Mouse (Mus musculus): Measurements from ENCODE around the gene Negr1. TPM values are rescaled to one million over a fixed set of nuclear protein-coding genes. Genes with fewer than 3 reads are reported as not detected.

Gene Negr1
- polyA plus RNA-seq, 1 experiment from 2014 or later, result 18.3 TPM

DNA sequence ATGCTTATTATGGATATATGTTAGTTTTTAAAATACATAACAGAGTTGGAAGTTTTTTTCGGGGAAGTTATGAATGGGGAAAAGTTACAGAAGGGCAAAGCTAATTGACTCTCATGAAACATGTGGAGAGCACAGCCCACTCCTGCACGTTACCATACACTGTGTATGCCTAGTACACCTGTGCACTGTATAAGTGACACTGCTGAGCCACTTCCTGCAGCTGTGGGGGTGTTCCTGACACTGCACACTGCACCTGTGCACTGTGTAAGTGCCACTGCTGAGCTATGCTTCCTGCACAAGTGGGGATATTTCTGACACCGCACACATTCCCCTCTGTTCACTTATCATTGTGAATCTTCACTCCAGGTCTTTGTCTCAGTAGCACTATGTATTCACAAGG, 261.4 kb downstream of the Negr1 start:
- no peaks in the 10 kb centered on the region for H3K27me3 ChIP-seq
- no peak overlapping the region for H3K4me3 ChIP-seq
- H3K36me3 ChIP-seq, result no peaks in the 10 kb centered on the region
- no peaks in the 10 kb centered on the region for H3K4me1 ChIP-seq (replicated peaks)
- H3K4me2 ChIP-seq, result no peak overlapping the region
- 90% methylated on average over 3 of the region's 3 CpGs for WGBS
- no peaks in the 10 kb centered on the region for H3K9me3 ChIP-seq
- H3K27ac ChIP-seq (replicated peaks), result no peak overlapping the region
- no peak overlapping the region for H3K9ac ChIP-seq
- no peak for ATAC-seq (ENCODE audit: low read depth)

GRCm38 (mm10) chr3:156833920-156834319, 272.3 kb downstream of the Negr1 start:
- Histone ChIP-seq H3K27ac (replicated peaks) (no peak overlapping the region), H3K27me3 (no peaks in the 10 kb centered on the region), H3K4me3 (no peak overlapping the region), H3K4me2 (no peak overlapping the region), H3K9me3 (no peaks in the 10 kb centered on the region), H3K4me1 (replicated peaks) (no peaks in the 10 kb centered on the region), H3K36me3 (no peaks in the 10 kb centered on the region), H3K9ac (no peak overlapping the region)
- ATAC-seq (ENCODE audit: low read depth), result no peak
- WGBS, result 35% methylated on average over 3 of the region's 3 CpGs

- Histone ChIP-seq H3K4me3 (no peak overlapping the region), H3K27ac (replicated peaks) (no peak overlapping the region), H3K9me3 (no peaks in the 10 kb centered on the region), H3K9ac (no peak overlapping the region), H3K27me3 (no peaks in the 10 kb centered on the region), H3K4me1 (replicated peaks) (no peaks in the 10 kb centered on the region), H3K36me3 (no peaks in the 10 kb centered on the region), H3K4me2 (no peak overlapping the region)
- 80% methylated on average over 2 of the region's 2 CpGs for WGBS
- ATAC-seq (ENCODE audit: low read depth), result no peak
Observed at GRCm38 (mm10) chr3:156838550-156838949, 277.0 kb downstream of the Negr1 start.

- ATAC-seq (ENCODE audit: low read depth), result no peak
- Histone ChIP-seq H3K9ac (no peak overlapping the region), H3K27me3 (no peaks in the 10 kb centered on the region), H3K27ac (replicated peaks) (no peak overlapping the region), H3K4me2 (no peak overlapping the region), H3K36me3 (no peaks in the 10 kb centered on the region), H3K4me1 (replicated peaks) (no peaks in the 10 kb centered on the region), H3K4me3 (no peak overlapping the region), H3K9me3 (no peaks in the 10 kb centered on the region)
- 94% methylated on average over 2 of the region's 2 CpGs for WGBS
Observed at GRCm38 (mm10) chr3:156848385-156848784, 286.8 kb downstream of the Negr1 start.

DNA sequence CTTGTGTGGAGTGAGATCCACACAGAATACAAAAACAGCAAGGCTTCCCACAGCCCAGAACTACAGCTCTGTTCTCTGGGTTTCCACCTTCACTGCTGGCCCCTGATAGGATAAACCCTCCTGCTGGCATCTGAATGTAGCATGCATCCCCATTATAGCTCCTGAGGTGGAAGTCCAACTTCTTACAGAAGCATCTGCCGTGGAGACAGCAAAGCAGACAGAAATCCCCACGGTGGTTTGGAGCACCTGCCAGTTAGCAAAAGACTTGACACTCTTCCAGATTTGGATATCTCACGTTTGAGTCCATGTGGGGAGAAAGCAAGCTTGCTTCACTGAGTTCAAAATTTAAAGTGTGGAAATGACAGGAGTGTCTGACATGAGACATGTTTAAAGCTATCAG, 290.3 kb downstream of the Negr1 start:
- WGBS, result 74% methylated on average over 3 of the region's 3 CpGs
- no peak overlapping the region for H3K27ac ChIP-seq (replicated peaks)
- no peaks in the 10 kb centered on the region for H3K36me3 ChIP-seq
- no peaks in the 10 kb centered on the region for H3K27me3 ChIP-seq
- H3K9me3 ChIP-seq, result no peaks in the 10 kb centered on the region
- no peak overlapping the region for H3K4me3 ChIP-seq
- no peaks in the 10 kb centered on the region for H3K4me1 ChIP-seq (replicated peaks)
- H3K4me2 ChIP-seq, result no peak overlapping the region
- H3K9ac ChIP-seq, result no peak overlapping the region
- no peak for ATAC-seq (ENCODE audit: low read depth)

- no peaks in the 10 kb centered on the region for H3K36me3 ChIP-seq
- ATAC-seq (ENCODE audit: low read depth), result no peak
- H3K27ac ChIP-seq (replicated peaks), result no peak overlapping the region
Observed at GRCm38 (mm10) chr3:156870239-156870921, 308.8 kb downstream of the Negr1 start.

GRCm38 (mm10) chr3:156870922-156871257, 309.3 kb downstream of the Negr1 start:
- ATAC-seq (ENCODE audit: low read depth), result no peak
- peaks cover 14% of the 10 kb centered on the region for H3K4me1 ChIP-seq (replicated peaks)
- H3K9ac ChIP-seq, result no peak overlapping the region
- 20% methylated on average over 2 of the region's 2 CpGs for WGBS
- no peaks in the 10 kb centered on the region for H3K27me3 ChIP-seq
- no peaks in the 10 kb centered on the region for H3K9me3 ChIP-seq
- H3K4me2 ChIP-seq, result no peak overlapping the region
- no peaks in the 10 kb centered on the region for H3K36me3 ChIP-seq
- H3K27ac ChIP-seq (replicated peaks), result no peak overlapping the region
- no peak overlapping the region for H3K4me3 ChIP-seq

More at GRCm38 (mm10) chr3:156870239-156870921, 308.8 kb downstream of the Negr1 start:
- H3K4me1 ChIP-seq (replicated peaks), result peaks cover 14% of the 10 kb centered on the region
- WGBS, result 73% methylated on average over 3 of the region's 3 CpGs
- H3K27me3 ChIP-seq, result no peaks in the 10 kb centered on the region
- no peak overlapping the region for H3K4me2 ChIP-seq
- H3K9ac ChIP-seq, result no peak overlapping the region
- H3K9me3 ChIP-seq, result no peaks in the 10 kb centered on the region
- H3K4me3 ChIP-seq, result no peak overlapping the region

- 75% methylated on average over 6 of the region's 6 CpGs for WGBS
- Histone ChIP-seq H3K4me2 (no peak overlapping the region), H3K9me3 (no peaks in the 10 kb centered on the region), H3K4me3 (no peak overlapping the region), H3K27me3 (no peaks in the 10 kb centered on the region), H3K4me1 (replicated peaks) (peaks cover 14% of the 10 kb centered on the region), H3K36me3 (no peaks in the 10 kb centered on the region), H3K9ac (no peak overlapping the region), H3K27ac (replicated peaks) (no peak overlapping the region)
- ATAC-seq (ENCODE audit: low read depth), result 0 out of 2 replicates have a peak, but pooled peaks have one; percentile 53
Observed at GRCm38 (mm10) chr3:156871641-156872196, 310.1 kb downstream of the Negr1 start.

GRCm38 (mm10) chr3:156876551-156876950, 315.0 kb downstream of the Negr1 start:
- Histone ChIP-seq H3K4me1 (replicated peaks) (no peaks in the 10 kb centered on the region; the same call in 1 of the 2 replicates), H3K4me3 (no peak overlapping the region), H3K9ac (no peak overlapping the region), H3K27ac (replicated peaks) (no peak overlapping the region), H3K27me3 (no peaks in the 10 kb centered on the region), H3K9me3 (no peaks in the 10 kb centered on the region), H3K36me3 (no peaks in the 10 kb centered on the region), H3K4me2 (no peak overlapping the region)
- no peak for ATAC-seq (ENCODE audit: low read depth)
- 39% methylated on average over 1 of the region's 1 CpGs for WGBS

DNA sequence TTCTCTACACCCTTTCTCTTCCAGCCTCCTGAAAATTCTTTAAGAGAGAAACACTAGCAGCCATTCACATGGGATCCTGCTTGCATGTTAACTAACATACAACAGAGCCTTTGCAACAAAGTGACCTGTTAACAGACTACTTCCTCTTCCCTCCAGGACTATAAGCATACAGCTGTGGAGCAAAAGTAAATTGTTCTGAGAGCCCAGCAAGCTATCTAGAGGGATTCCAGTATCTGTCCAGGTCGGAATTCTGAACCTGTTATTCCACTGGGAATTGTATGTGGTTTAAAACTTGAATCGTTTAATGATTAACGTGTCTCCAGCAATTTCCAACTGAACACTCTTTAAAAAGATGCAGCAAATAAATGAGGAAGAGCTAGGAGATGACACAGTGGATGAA, 320.5 kb downstream of the Negr1 start:
- no peaks in the 10 kb centered on the region for H3K36me3 ChIP-seq
- no peak overlapping the region for H3K4me2 ChIP-seq
- no peak for ATAC-seq (ENCODE audit: low read depth)
- no peaks in the 10 kb centered on the region for H3K9me3 ChIP-seq
- no peak overlapping the region for H3K9ac ChIP-seq
- no peaks in the 10 kb centered on the region for H3K4me1 ChIP-seq (replicated peaks)
- no peak overlapping the region for H3K4me3 ChIP-seq
- no peak overlapping the region for H3K27ac ChIP-seq (replicated peaks)
- H3K27me3 ChIP-seq, result no peaks in the 10 kb centered on the region
- 78% methylated on average over 3 of the region's 3 CpGs for WGBS

DNA sequence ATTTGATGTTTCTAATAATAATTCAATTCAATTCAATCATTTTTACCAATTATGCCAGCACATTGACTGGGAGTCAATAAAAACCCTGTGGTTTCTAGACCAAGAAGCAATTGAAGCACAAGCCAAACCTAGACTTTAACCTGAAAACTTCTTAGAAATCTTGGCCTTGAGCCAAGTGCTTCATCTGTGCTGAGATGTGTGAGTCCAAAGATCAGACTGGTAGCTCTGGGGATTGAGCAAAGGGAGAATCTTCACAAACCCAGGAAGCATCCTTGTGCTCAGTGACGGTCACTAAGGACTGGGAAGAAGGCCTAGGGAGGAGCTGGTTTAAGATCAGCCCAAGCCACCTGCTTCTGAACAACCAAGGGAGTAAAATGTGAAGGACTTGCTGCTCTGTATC, 322.3 kb downstream of the Negr1 start:
- Histone ChIP-seq H3K36me3 (no peaks in the 10 kb centered on the region), H3K9ac (no peak overlapping the region), H3K27ac (replicated peaks) (no peak overlapping the region), H3K9me3 (no peaks in the 10 kb centered on the region), H3K4me1 (replicated peaks) (no peaks in the 10 kb centered on the region), H3K4me3 (no peak overlapping the region), H3K4me2 (no peak overlapping the region), H3K27me3 (no peaks in the 10 kb centered on the region)
- WGBS, result 92% methylated on average over 1 of the region's 1 CpGs
- no peak for ATAC-seq (ENCODE audit: low read depth)

DNA sequence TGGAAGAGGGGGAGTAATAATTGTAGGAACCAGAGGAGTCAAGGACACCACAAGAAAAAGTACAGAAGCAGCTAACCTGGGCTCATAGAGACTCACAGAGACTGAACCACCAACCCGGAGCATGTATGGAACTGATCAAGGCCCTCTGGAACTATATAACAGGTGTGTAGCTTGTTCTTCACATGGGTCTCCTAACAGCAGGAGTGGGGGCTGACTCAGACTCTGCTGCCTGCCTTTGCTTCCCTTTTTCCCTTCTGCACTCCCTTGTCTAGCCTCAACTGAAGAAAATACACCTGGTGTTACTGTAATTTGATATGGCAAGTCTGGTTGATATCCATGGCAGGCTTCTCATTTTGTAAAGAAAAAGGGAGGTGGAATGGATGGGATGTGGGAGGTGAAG, 324.1 kb downstream of the Negr1 start:
- no peaks in the 10 kb centered on the region for H3K4me1 ChIP-seq (replicated peaks)
- H3K4me3 ChIP-seq, result no peak overlapping the region
- WGBS, result 92% methylated on average over 1 of the region's 1 CpGs
- no peaks in the 10 kb centered on the region for H3K9me3 ChIP-seq
- no peak overlapping the region for H3K9ac ChIP-seq
- no peak for ATAC-seq (ENCODE audit: low read depth)
- no peak overlapping the region for H3K27ac ChIP-seq (replicated peaks)
- H3K27me3 ChIP-seq, result no peaks in the 10 kb centered on the region
- no peak overlapping the region for H3K4me2 ChIP-seq
- H3K36me3 ChIP-seq, result no peaks in the 10 kb centered on the region

DNA sequence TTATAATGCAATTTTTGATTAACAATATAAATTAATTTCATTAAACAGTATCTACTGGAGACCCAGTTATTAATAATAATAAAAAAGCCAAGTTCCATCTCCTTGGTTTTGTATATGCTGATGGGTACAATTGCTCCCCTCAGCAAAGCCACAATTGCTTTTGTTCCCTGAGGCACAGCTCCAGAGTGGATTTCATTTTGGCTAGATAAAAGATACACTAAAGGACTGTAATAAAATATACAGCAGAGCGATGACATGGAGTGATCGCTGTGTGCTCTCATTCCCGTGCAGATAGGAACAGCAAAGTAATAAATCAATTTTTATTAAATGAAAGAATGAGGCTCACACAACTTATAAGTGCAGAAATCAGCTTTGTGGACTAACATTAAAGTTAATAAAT, 325.3 kb downstream of the Negr1 start:
- Histone ChIP-seq H3K27me3 (no peaks in the 10 kb centered on the region), H3K9me3 (no peaks in the 10 kb centered on the region), H3K27ac (replicated peaks) (no peak overlapping the region), H3K4me2 (no peak overlapping the region), H3K4me3 (no peak overlapping the region), H3K4me1 (replicated peaks) (no peaks in the 10 kb centered on the region), H3K36me3 (no peaks in the 10 kb centered on the region), H3K9ac (no peak overlapping the region)
- ATAC-seq (ENCODE audit: low read depth), result peak; percentile 63
- 37% methylated on average over 3 of the region's 3 CpGs for WGBS

Measured in neural tube, embryonic 13.5 days (tissue).